Mouse (Mus musculus) megakaryocyte, adult 5-6 weeks (primary cell): ENCODE data around the gene Gm20896. TPM values are rescaled to one million over a fixed set of nuclear protein-coding genes. Genes with fewer than 3 reads are reported as not detected.
"Not testable (repeated sequence)": the region's sequence is repeated elsewhere in the genome, so short reads cannot be mapped to it uniquely, and the experiment has no call there.

ENCODE experiments used
- ATAC-seq: 2 replicates; pipeline ENCODE4 v1.8.0; 2016; ENCODE audit warnings: mild to moderate bottlenecking, inconsistent platforms; ENCODE audit not compliant: poor library complexity, severe bottlenecking
- total RNA-seq, 2 experiments: library from RNA; stranded (forward) in 1 of 2; stranded (reverse) in 1 of 2; fragments of 153-499, 151-499 nt in 1 of 2; fragments of 221-1000, 200-1000 nt in 1 of 2; gene quantifications; 2 replicates each; pipeline versions ENCODE4 v1.2.3 to v1.2.4; 2015 to 2017

Gm20896 gene
- not detected in 2 replicates for total RNA-seq (2015)
- total RNA-seq (2017) = not detected in 2 replicates

DNA sequence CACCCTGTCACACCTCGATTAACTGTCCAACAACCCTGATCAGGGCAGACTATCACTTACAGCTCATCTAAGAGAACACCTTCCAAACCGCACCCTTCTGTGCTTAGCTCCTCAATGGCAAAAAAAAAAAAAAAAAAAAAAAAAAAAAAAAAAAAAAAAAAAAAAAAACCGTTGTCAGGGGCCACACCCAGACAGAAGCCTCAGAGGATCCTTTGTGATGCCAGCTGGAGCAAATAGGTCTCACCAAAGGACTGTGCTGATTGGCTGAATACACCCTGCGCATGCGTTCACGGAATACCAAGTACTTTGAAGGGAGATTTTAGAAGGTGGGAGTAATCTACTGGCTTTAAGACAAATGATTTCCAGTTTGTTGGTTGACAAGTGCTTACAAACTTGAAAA is at the start of gene Gm20896:
Gene Gm20896 (minus strand): TSS at position 101 of the 400 bp plus-strand sequence.
- ATAC-seq = not testable (repeated sequence)
